Mouse (Mus musculus) stomach, embryonic 14.5 days (tissue): Measurements from ENCODE around the gene Stat5a. TPM values are rescaled to one million over a fixed set of nuclear protein-coding genes. Genes with fewer than 3 reads are reported as not detected.

Source experiments
- polyA plus RNA-seq: library from polyadenylated mRNA; unstranded; fragments of >200 nt; fragmentation: Nextera tagmentation; extraction: Ambion mirVana; gene quantifications from 2 replicates; pipeline ENCODE4 v1.2.1, GENCODE M21; 2014

The Stat5a gene
- polyA plus RNA-seq, 1 experiment from 2014 or later = 7.3 TPM

Other genes starting within 250 kb of the Stat5a start
- 62.8 and 63.1 TPM in 2 replicates for gene Nkiras2, start 240.1 kb upstream of the Stat5a start, polyA plus RNA-seq
- gene Dnajc7, start 239.2 kb upstream of the Stat5a start, polyA plus RNA-seq = 84.0 and 95.4 TPM in 2 replicates
- gene Zfp385c, start 166.9 kb upstream of the Stat5a start, polyA plus RNA-seq = 0.22 TPM in 1 of 2 replicates, not detected in the other
- 1.8 and 3.4 TPM in 2 replicates for gene Dhx58, start 155.1 kb upstream of the Stat5a start, polyA plus RNA-seq
- gene Kat2a, start 146.9 kb upstream of the Stat5a start, polyA plus RNA-seq = 50.7 and 51.7 TPM in 2 replicates
- 0.41 and 0.56 TPM in 2 replicates for gene Hspb9, start 145.5 kb upstream of the Stat5a start, polyA plus RNA-seq
- 55.5 and 65.7 TPM in 2 replicates for gene Rab5c, start 121.1 kb upstream of the Stat5a start, polyA plus RNA-seq
- 0.25 and 0.48 TPM in 2 replicates for gene Kcnh4, start 99.4 kb upstream of the Stat5a start, polyA plus RNA-seq
- gene Hcrt, start 96.4 kb upstream of the Stat5a start, polyA plus RNA-seq = not detected in 2 replicates
- gene Ghdc, start 88.4 kb upstream of the Stat5a start, polyA plus RNA-seq = 3.3 and 3.8 TPM in 2 replicates
- gene Stat5b, start 8.6 kb upstream of the Stat5a start, polyA plus RNA-seq = 24.6 and 26.8 TPM in 2 replicates
- 43.5 and 44.8 TPM in 2 replicates for gene Stat3, start 80.2 kb downstream of the Stat5a start, polyA plus RNA-seq
- 136 and 158 TPM in 2 replicates for gene Cavin1, start 111.5 kb downstream of the Stat5a start, polyA plus RNA-seq
- gene Atp6v0a1, start 150.1 kb downstream of the Stat5a start, polyA plus RNA-seq = 38.4 and 42.0 TPM in 2 replicates
- 11.2 and 14.2 TPM in 2 replicates for gene Naglu, start 210.7 kb downstream of the Stat5a start, polyA plus RNA-seq
- not detected in 2 replicates for gene Hsd17b1, start 219.1 kb downstream of the Stat5a start, polyA plus RNA-seq
- 37.9 and 41.3 TPM in 2 replicates for gene Coasy, start 223.2 kb downstream of the Stat5a start, polyA plus RNA-seq
- gene Mlx, start 227.9 kb downstream of the Stat5a start, polyA plus RNA-seq = 36.7 and 46.0 TPM in 2 replicates
- gene Psmc3ip, start 236.1 kb downstream of the Stat5a start, polyA plus RNA-seq = 29.7 and 36.4 TPM in 2 replicates